Mouse (Mus musculus): ENCODE data around the gene Cct2.

Cct2 gene

DNA sequence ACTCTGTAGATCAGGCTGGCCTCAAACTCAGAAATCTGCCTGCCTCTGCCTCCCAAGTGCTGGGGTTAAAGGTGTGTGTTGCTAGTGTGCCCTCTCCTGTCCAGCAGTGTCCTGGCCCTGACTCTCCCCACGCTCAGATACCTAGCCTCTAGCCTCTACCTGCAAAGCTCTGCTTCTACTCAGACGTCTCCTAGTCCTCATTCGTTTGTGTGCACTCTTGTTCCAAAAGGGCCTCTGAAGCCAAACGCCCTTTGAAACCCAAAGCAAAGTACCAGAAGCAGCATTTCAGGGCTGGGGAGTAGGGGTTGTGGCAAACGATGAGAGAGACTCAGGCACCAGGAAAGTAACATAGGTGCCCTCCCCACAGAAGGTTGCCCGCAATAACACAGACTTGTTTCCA is 53.9 kb downstream of the Cct2 start:
- in situ Hi-C loops (cut with MboI, MseI), result loop anchor here in 1 of 2 experiments (25.0 kb wide), 1 partner anchor 1422 kb away; the partner anchor contains the start of gene Lgr5

- in situ Hi-C loops (cut with MboI, MseI), result loop anchor here in 1 of 2 experiments (25.0 kb wide), 1 partner anchor 1419 kb away; the partner anchor contains the start of gene Lgr5
Observed at GRCm38 (mm10) chr10:117005707-117006464, 57.7 kb downstream of the Cct2 start.

- in situ Hi-C loops (cut with MboI, MseI), result loop anchor here in 1 of 2 experiments (25.0 kb wide), 1 partner anchor 1417 kb away; the partner anchor contains the start of gene Lgr5
Observed at GRCm38 (mm10) chr10:117004695-117005094, 58.9 kb downstream of the Cct2 start.

All from T-helper 17 cell (primary cell).